Mouse (Mus musculus) kidney, adult 11 months (tissue): ENCODE data around the gene Olfr1151.

Experiments used
- DNase-seq: peaks from one replicate; pipeline ENCODE4 v3.0.0; 2022

The Olfr1151 gene

DNA sequence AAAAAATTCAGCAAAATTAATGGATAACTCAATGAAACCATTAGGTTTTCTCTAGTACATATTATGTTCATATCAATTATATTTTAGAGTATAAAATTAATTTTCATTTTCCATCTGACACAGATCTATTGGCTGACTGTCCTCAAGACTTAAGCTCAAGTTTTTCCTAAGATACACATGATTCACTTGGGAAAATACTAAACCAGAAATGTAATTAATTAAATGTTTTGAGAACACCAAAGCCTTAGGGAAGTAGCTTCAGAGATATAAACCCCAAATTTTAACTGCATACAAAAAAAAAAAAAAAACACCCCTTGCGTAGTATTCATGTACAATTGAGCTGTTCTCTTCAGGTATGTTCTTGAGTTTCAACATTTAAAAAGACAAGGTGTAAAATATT lies at the start of gene Olfr1151:
Gene Olfr1151 (plus strand): TSS at position 301 of the 400 bp plus-strand sequence.
- no peak for DNase-seq

GRCm38 (mm10) chr2:87809522-87809921 lies 46.1 kb upstream of the Olfr1151 start, which contains the start of gene Olfr1145:
Olfr1145 (plus strand) TSS chr2:87809822.
- no peak for DNase-seq

GRCm38 (mm10) chr2:87830233-87830632 lies 25.4 kb upstream of the Olfr1151 start, which contains the start of gene Olfr1148:
Olfr1148 (plus strand) TSS chr2:87830533.
- DNase-seq: no peak

GRCm38 (mm10) chr2:87843693-87844092 lies 12.0 kb upstream of the Olfr1151 start, which contains the start of gene Olfr1150-ps1:
Olfr1150-ps1 (plus strand) TSS chr2:87843993.
- DNase-seq: no peak

GRCm38 (mm10) chr2:87866192-87866591 lies 10.5 kb downstream of the Olfr1151 start, which contains the start of gene Olfr1152:
Olfr1152 (plus strand) TSS chr2:87866492.
- DNase-seq: no peak

- DNase-seq: no peak
Observed at GRCm38 (mm10) chr2:87894662-87895061, 39.0 kb downstream of the Olfr1151 start, which contains the start of gene Olfr1153. Olfr1153 (plus strand) TSS chr2:87894962.

DNA sequence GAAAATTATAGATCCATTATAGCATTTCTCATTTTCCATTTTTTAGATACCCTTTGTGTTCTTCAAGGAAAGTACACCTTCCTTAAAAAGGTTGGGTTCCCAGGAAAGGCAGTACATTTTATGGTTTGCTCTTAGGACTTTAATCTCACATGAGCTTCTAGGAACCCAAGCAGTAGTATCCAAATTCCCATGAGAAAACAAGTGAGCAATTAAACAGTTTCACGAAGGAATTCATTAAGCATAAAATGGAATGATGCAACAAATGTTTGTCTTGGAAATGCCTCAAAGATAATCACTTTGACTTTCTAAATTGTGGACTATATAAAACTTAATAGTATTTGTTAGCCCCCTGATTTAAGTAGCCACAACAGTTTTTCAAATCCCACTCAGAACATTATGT lies 49.4 kb downstream of the Olfr1151 start, which contains the start of gene Olfr1154:
Gene Olfr1154 (minus strand): TSS at position 101 of the 400 bp plus-strand sequence.
- no peak for DNase-seq
